Mouse (Mus musculus) intestine, embryonic 14.5 days (tissue): Measurements from ENCODE around the gene Shox2. TPM values are rescaled to one million over a fixed set of nuclear protein-coding genes. Genes with fewer than 3 reads are reported as not detected.
A peak's percentile ranks its signal among the peaks of the same experiment; 100 is the strongest.

Experiments
- ATAC-seq: fragments of 200-750 bp; cut with Nextera tagmentation; replicated peaks from 2 replicates; pipeline ENCODE4 v1.8.0; 2017; ENCODE audit warnings: low read depth, moderate number of reproducible peaks, moderate TSS enrichment, moderate library complexity; ENCODE audit not compliant: low FRiP score, low TSS enrichment
- DNase-seq: peaks from one replicate; pipeline ENCODE4 v3.0.0-alpha.2; 2018; ENCODE audit warnings: low spot score
- H3K27ac ChIP-seq: fragments of 300-500 bp; sonication (generic); 2 replicates; pipeline ENCODE4 v1.5.1; 2014; ENCODE audit warnings: low read depth, mild to moderate bottlenecking, control low read depth
- H3K27me3 ChIP-seq: fragments of 300-500 bp; sonication (generic); replicated peaks from 2 replicates; pipeline ENCODE4 v1.6.1; 2014; ENCODE audit warnings: low read length, control low read depth; ENCODE audit not compliant: control insufficient read depth, insufficient read depth
- H3K36me3 ChIP-seq: fragments of 300-500 bp; sonication (generic); 2 replicates; pipeline ENCODE4 v1.6.1; 2014; ENCODE audit warnings: low read length, control low read depth; ENCODE audit not compliant: control insufficient read depth, insufficient read depth
- H3K4me1 ChIP-seq: fragments of 300-500 bp; sonication (generic); replicated peaks from 2 replicates; pipeline ENCODE4 v1.6.1; 2014; ENCODE audit warnings: low read length, control low read depth, mixed read lengths; ENCODE audit not compliant: control insufficient read depth, insufficient read depth
- H3K4me2 ChIP-seq: fragments of 300-500 bp; sonication (generic); 2 replicates; pipeline ENCODE4 v1.6.1; 2014; ENCODE audit warnings: low read length
- H3K4me3 ChIP-seq: fragments of 300-500 bp; sonication (generic); 2 replicates; pipeline ENCODE4 v1.5.1; 2014; ENCODE audit warnings: low read depth, low read length, control low read depth, mixed read lengths
- H3K9ac ChIP-seq: fragments of 300-500 bp; sonication (generic); 2 replicates; pipeline ENCODE4 v1.6.1; 2014; ENCODE audit warnings: mild to moderate bottlenecking, low read length
- H3K9me3 ChIP-seq: fragments of 300-500 bp; sonication (generic); 2 replicates; pipeline ENCODE4 v1.6.1; 2016; ENCODE audit warnings: low read length, control low read depth; ENCODE audit not compliant: control insufficient read depth
- WGBS: fragments of 180-500 bp; shearing (Covaris S2); extraction: QIAGEN DNeasy Blood & Tissue Kit; methylation state at CpG from one replicate; pipeline ENCODE4 v1.1.7; 2014; 5-methylcytosine and 5-hydroxymethylcytosine counted together
- polyA plus RNA-seq: library from polyadenylated mRNA; unstranded; fragments of >200 nt; fragmentation: Nextera tagmentation; extraction: Ambion mirVana; gene quantifications from 2 replicates; pipeline ENCODE4 v1.2.1, GENCODE M21; 2014

The Shox2 gene
- polyA plus RNA-seq, 1 experiment from 2014 or later: not detected

GRCm38 (mm10) chr3:66979491-66979890 is 2.1 kb downstream of the Shox2 start:
- DNase-seq: peak; percentile 66
- Histone ChIP-seq H3K27ac (no peak overlapping the region), H3K4me1 (peaks cover 5% of the 10 kb centered on the region; the same call in 1 of the 2 replicates), H3K36me3 (no peaks in the 10 kb centered on the region), H3K9me3 (no peaks in the 10 kb centered on the region), H3K27me3 (peaks cover 100% of the 10 kb centered on the region), H3K4me2 (no peak overlapping the region), H3K9ac (no peak overlapping the region), H3K4me3 (no peak overlapping the region)
- no peak for ATAC-seq
- 3% methylated on average over 9 of the region's 9 CpGs for WGBS

- no peaks in the 10 kb centered on the region for H3K36me3 ChIP-seq
- no peak overlapping the region for H3K4me3 ChIP-seq
- DNase-seq: peak; percentile 70
- H3K27ac ChIP-seq: no peak overlapping the region
- H3K4me2 ChIP-seq: no peak overlapping the region
- H3K4me1 ChIP-seq: peaks cover 5% of the 10 kb centered on the region; the same call in 1 of the 2 replicates
- WGBS: under 1% methylated on average over 45 of the region's 45 CpGs
- H3K9me3 ChIP-seq: no peaks in the 10 kb centered on the region
- H3K27me3 ChIP-seq: peaks cover 100% of the 10 kb centered on the region
- no peak for ATAC-seq
- H3K9ac ChIP-seq: no peak overlapping the region
Measured at GRCm38 (mm10) chr3:66978457-66979381, 2.9 kb downstream of the Shox2 start.

- Histone ChIP-seq H3K4me1 (peaks cover 5% of the 10 kb centered on the region; the same call in 1 of the 2 replicates), H3K9ac (no peak overlapping the region), H3K4me2 (no peak overlapping the region), H3K27ac (no peak overlapping the region), H3K36me3 (no peaks in the 10 kb centered on the region), H3K27me3 (peaks cover 100% of the 10 kb centered on the region), H3K4me3 (no peak overlapping the region), H3K9me3 (no peaks in the 10 kb centered on the region)
- WGBS: 2% methylated on average over 25 of the region's 25 CpGs
- no peak for ATAC-seq
- peak; percentile 59 for DNase-seq
Measured at GRCm38 (mm10) chr3:66977811-66978456, 3.6 kb downstream of the Shox2 start.

DNA sequence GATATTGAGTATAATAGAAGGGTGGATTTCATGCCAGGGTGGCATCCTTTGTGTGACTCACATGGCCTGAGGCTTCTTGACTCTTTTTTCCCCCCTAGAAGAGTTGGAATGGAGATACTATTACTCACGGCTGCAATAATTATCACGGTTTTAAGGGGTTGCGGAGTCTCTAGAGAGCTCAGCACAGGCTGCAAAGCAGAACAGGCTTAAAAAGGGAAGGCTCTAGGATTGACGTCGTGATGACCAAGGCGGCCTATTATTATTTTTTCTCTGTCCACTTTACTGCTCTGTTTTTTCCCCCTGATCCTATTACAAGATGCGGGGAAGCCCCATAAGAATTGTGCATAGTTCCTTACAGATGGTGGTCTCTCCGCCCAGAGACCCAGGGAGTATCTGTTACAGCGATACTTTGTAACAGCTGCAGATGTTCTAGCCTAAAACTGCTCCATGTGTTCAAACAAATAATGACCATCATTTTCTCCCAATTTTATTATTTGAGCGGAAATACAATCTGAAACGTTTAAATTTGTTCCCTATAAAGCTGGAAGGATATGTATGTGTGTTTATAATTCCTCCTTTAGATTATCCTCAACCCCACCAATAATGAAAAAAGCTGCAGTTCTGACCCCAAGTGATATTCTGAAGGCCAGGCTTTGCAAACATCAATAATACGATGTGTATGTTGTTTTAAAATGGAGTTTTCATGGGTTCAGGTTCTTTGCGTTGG is 4.5 kb downstream of the Shox2 start:
- H3K4me3 ChIP-seq: no peak overlapping the region
- H3K4me2 ChIP-seq: no peak overlapping the region
- peak; percentile 54 for DNase-seq
- H3K9ac ChIP-seq: no peak overlapping the region
- no peak overlapping the region for H3K27ac ChIP-seq
- no peak for ATAC-seq
- H3K9me3 ChIP-seq: no peaks in the 10 kb centered on the region
- H3K36me3 ChIP-seq: no peaks in the 10 kb centered on the region
- H3K27me3 ChIP-seq: peaks cover 100% of the 10 kb centered on the region
- whole genome bisulfite sequencing: 7% methylated on average over 13 of the region's 13 CpGs
- H3K4me1 ChIP-seq: peaks cover 5% of the 10 kb centered on the region; the same call in 1 of the 2 replicates

- Histone ChIP-seq H3K27me3 (peaks cover 100% of the 10 kb centered on the region), H3K4me1 (no peaks in the 10 kb centered on the region), H3K4me3 (no peak overlapping the region), H3K36me3 (no peaks in the 10 kb centered on the region), H3K27ac (no peak overlapping the region), H3K9me3 (no peaks in the 10 kb centered on the region), H3K4me2 (no peak overlapping the region), H3K9ac (no peak overlapping the region)
- DNase-seq: no peak
- 11% methylated on average over 3 of the region's 3 CpGs for WGBS
- no peak for ATAC-seq
Measured at GRCm38 (mm10) chr3:66974501-66974900, 7.1 kb downstream of the Shox2 start.

DNA sequence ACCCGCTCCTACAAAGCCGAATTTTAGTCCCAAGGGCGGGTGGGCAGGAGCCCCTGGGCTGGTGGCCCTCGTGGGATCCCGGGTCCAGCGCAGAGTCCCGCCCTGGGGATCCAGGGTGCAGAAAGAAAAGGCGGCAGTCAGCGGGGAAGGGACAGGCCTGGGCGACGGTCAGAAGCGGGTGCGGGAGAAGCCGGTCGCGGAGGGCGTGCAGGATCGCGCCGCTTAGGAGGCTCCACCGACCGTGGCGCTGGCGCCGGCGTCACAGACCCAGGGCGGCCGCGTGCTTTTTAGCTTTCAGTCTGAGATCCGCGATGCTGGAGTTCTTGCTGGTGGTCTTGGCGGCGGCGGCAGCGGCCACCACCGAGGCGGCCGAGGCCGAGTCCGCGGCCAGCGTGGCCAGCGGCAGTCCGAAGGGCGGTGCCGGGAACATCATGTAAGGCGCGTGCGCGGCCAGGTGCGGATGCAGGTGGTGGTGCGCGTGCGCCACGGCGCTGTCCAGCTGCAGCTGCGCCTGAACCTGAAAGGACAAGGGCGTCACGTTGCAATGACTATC is 8.1 kb downstream of the Shox2 start:
- H3K36me3 ChIP-seq: no peaks in the 10 kb centered on the region
- H3K4me2 ChIP-seq: peak overlapping the region; percentile 60
- DNase-seq (peak; percentile 81), ATAC-seq (peak; percentile 86)
- H3K4me3 ChIP-seq: peak overlapping the region; percentile 39
- H3K27me3 ChIP-seq: peaks cover 97% of the 10 kb centered on the region
- WGBS: 1% methylated on average over 59 of the region's 59 CpGs
- no peaks in the 10 kb centered on the region for H3K4me1 ChIP-seq
- H3K27ac ChIP-seq: no peak overlapping the region
- H3K9me3 ChIP-seq: no peaks in the 10 kb centered on the region
- H3K9ac ChIP-seq: no peak overlapping the region

- 4% methylated on average over 16 of the region's 16 CpGs for WGBS
- H3K9me3 ChIP-seq: no peaks in the 10 kb centered on the region
- H3K9ac ChIP-seq: no peak overlapping the region
- ATAC-seq: no peak
- H3K4me2 ChIP-seq: no peak overlapping the region
- H3K36me3 ChIP-seq: no peaks in the 10 kb centered on the region
- H3K4me1 ChIP-seq: no peaks in the 10 kb centered on the region
- no peak overlapping the region for H3K27ac ChIP-seq
- DNase-seq: peak; percentile 55
- peaks cover 97% of the 10 kb centered on the region for H3K27me3 ChIP-seq
- H3K4me3 ChIP-seq: no peak overlapping the region
Measured at GRCm38 (mm10) chr3:66972191-66972950, 9.2 kb downstream of the Shox2 start.
